Mouse (Mus musculus) embryonic facial prominence, embryonic 15.5 days (tissue): ENCODE measurements around the gene Adam15. TPM values are rescaled to one million over a fixed set of nuclear protein-coding genes. Genes with fewer than 3 reads are reported as not detected.

ENCODE experiments used
- ATAC-seq: fragments of 200-750 bp; cut with Nextera tagmentation; 2 replicates; pipeline ENCODE4 v1.8.0; 2017; ENCODE audit warnings: low read depth, moderate TSS enrichment; ENCODE audit not compliant: insufficient number of reproducible peaks, low FRiP score, low TSS enrichment
- H3K27ac ChIP-seq: fragments of 300-500 bp; sonication (generic); replicated peaks from 2 replicates; pipeline ENCODE4 v1.5.1; 2015; ENCODE audit warnings: mild to moderate bottlenecking, inconsistent platforms
- H3K27me3 ChIP-seq: fragments of 300-500 bp; sonication (generic); 2 replicates; pipeline ENCODE4 v1.6.1; 2015; ENCODE audit warnings: inconsistent platforms
- H3K36me3 ChIP-seq: fragments of 300-500 bp; sonication (generic); 2 replicates; pipeline ENCODE4 v1.6.1; 2015; ENCODE audit warnings: mild to moderate bottlenecking, inconsistent platforms
- H3K4me1 ChIP-seq: fragments of 300-500 bp; sonication (generic); 2 replicates; pipeline ENCODE4 v1.6.1; 2015; ENCODE audit warnings: inconsistent platforms
- H3K4me2 ChIP-seq: fragments of 300-500 bp; sonication (generic); replicated peaks from 2 replicates; pipeline ENCODE4 v1.6.1; 2015; ENCODE audit warnings: mild to moderate bottlenecking, inconsistent platforms
- H3K4me3 ChIP-seq: fragments of 300-500 bp; sonication (generic); replicated peaks from 2 replicates; pipeline ENCODE4 v1.5.1; 2015; ENCODE audit warnings: mild to moderate bottlenecking, inconsistent platforms
- H3K9ac ChIP-seq: fragments of 300-500 bp; sonication (generic); 2 replicates; pipeline ENCODE4 v1.6.1; 2015; ENCODE audit warnings: inconsistent platforms
- H3K9me3 ChIP-seq: fragments of 300-500 bp; sonication (generic); replicated peaks from 2 replicates; pipeline ENCODE4 v1.6.1; 2016; ENCODE audit warnings: inconsistent platforms
- WGBS: fragments of 180-500 bp; shearing (Covaris S2); methylation state at CpG from one replicate; pipeline ENCODE4 v1.1.7; 2015; 5-methylcytosine and 5-hydroxymethylcytosine counted together
- polyA plus RNA-seq: library from polyadenylated mRNA; unstranded; fragments of >200 nt; fragmentation: Nextera tagmentation; extraction: Ambion mirVana; gene quantifications from 2 replicates; pipeline ENCODE4 v1.2.1, GENCODE M21; 2015

Adam15 gene
- polyA plus RNA-seq, 1 experiment from 2014 or later, result 96.1 TPM

DNA sequence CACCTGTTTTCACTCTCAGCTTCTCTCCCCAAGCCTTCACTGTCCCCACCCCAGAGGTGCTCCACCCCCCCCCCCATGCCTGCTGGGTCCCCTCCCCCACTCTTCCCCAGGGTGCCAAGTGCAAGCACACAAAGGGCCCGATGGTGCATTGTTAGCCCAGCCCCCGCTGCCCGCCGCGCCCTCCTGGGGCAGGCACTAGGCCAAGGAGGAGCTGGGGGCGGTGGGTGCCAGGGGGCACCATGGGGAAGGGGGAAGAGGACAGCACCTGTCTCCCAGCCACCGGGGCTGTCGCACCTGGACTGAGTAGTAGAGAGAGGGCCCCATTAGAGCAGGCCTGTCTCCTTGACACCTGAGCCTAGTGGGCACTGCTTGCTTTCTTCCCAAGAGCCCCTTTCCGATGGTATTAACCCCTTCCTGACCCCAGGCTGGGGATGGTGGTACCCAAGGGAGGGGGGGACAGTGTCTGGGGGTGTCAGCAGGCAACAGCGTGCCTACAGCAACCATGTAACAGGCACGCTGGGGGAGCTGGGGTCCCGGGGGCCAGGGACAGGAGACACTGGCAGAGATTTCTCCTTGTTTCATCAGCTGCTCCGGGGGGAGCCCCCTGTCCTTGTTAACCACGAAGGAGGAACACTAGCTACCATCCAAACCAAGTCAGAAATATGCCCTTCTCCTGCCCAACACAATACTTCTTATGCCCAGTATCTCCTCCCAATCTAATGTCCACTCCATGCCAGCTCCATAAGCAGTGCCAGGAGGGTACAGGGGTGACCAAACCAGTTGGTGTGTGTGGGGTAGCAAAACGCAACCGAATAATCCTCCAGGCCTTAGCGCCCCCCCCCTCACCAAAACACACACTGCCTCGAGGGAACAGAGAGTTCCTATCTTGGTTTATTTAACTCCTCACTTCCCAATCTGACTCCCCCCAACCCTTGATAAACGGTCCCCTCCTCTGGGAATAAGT lies 41.2 kb upstream of the Adam15 start:
- ATAC-seq, result no peak
- Histone ChIP-seq H3K9ac (no peak overlapping the region; the same call in 1 of the 2 replicates), H3K4me2 (peak overlapping the region; percentile 98), H3K9me3 (no peaks in the 10 kb centered on the region), H3K36me3 (no peaks in the 10 kb centered on the region), H3K27ac (peak overlapping the region; percentile 85), H3K4me1 (peaks cover 85% of the 10 kb centered on the region), H3K27me3 (no peaks in the 10 kb centered on the region), H3K4me3 (peak overlapping the region; percentile 58)
- WGBS, result 11% methylated on average over 19 of the region's 19 CpGs

- Histone ChIP-seq H3K4me3 (peak overlapping the region; percentile 58), H3K4me2 (peak overlapping the region; percentile 98), H3K27ac (peak overlapping the region; percentile 44), H3K36me3 (no peaks in the 10 kb centered on the region), H3K9me3 (no peaks in the 10 kb centered on the region), H3K9ac (no peak overlapping the region), H3K27me3 (no peaks in the 10 kb centered on the region), H3K4me1 (peaks cover 85% of the 10 kb centered on the region)
- WGBS, result 40% methylated on average over 5 of the region's 5 CpGs
- no peak for ATAC-seq
Measured at GRCm38 (mm10) chr3:89390111-89390515, 40.3 kb upstream of the Adam15 start.

GRCm38 (mm10) chr3:89388901-89389740 lies 39.3 kb upstream of the Adam15 start:
- no peaks in the 10 kb centered on the region for H3K36me3 ChIP-seq
- peak overlapping the region; percentile 58; the same call in 1 of the 2 replicates for H3K27ac ChIP-seq
- H3K9me3 ChIP-seq, result no peaks in the 10 kb centered on the region
- H3K4me2 ChIP-seq, result no peak overlapping the region
- WGBS, result 52% methylated on average over 6 of the region's 6 CpGs
- no peaks in the 10 kb centered on the region for H3K27me3 ChIP-seq
- peaks cover 85% of the 10 kb centered on the region for H3K4me1 ChIP-seq
- no peak overlapping the region for H3K9ac ChIP-seq
- no peak overlapping the region for H3K4me3 ChIP-seq
- ATAC-seq, result no peak

DNA sequence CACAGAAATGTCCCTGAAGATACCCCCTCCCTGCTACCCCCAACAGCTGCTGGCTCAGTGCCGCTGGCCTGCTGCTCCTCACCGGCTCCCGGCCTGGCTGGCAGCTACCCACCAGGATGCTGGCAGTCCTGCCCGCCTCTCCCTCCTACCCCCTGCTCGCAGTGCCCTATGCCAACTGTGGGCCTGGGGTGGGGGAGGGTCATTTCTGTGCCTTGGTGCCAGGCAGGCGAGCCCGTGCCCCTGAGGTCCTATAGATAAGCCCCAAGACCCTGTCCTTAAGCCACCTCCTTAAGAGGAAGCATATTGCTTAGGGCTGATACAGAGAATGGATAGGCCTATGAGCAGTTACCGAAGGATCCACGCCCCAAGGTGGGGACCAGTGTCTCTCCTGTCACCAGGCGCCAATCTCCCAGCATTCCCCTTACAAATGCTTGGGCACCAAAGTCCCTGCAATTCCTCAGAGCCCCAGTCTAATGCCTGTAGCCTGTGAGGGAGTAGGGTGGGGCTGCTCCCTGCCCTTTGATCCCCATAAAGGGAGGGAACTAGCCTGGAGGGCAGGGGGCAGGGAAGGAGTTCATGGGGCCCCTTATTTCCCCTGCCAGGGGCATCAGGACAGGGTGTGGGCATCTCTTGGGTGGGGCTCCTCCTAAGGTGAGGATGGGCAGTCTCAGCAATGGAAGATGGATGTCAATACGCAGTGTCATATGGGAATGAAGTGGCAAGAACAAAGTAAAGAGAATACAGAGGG lies 38.5 kb upstream of the Adam15 start:
- Histone ChIP-seq H3K9ac (no peak overlapping the region), H3K27me3 (no peaks in the 10 kb centered on the region), H3K4me2 (peak overlapping the region; percentile 27), H3K9me3 (no peaks in the 10 kb centered on the region), H3K4me1 (peaks cover 81% of the 10 kb centered on the region), H3K36me3 (no peaks in the 10 kb centered on the region), H3K27ac (peak overlapping the region; percentile 58), H3K4me3 (no peak overlapping the region)
- no peak for ATAC-seq
- 58% methylated on average over 11 of the region's 11 CpGs for WGBS

- 55% methylated on average over 11 of the region's 11 CpGs for WGBS
Measured at GRCm38 (mm10) chr3:89387632-89388031, 37.8 kb upstream of the Adam15 start.

GRCm38 (mm10) chr3:89386438-89387420 lies 36.9 kb upstream of the Adam15 start:
- WGBS, result 38% methylated on average over 17 of the region's 17 CpGs
- H3K9ac ChIP-seq, result peak overlapping the region; percentile 3; the same call in 1 of the 2 replicates
- H3K4me1 ChIP-seq, result peaks cover 68% of the 10 kb centered on the region
- H3K4me3 ChIP-seq, result peak overlapping the region; percentile 19
- H3K27me3 ChIP-seq, result no peaks in the 10 kb centered on the region
- no peaks in the 10 kb centered on the region for H3K36me3 ChIP-seq
- H3K9me3 ChIP-seq, result no peaks in the 10 kb centered on the region
- no peak for ATAC-seq
- peak overlapping the region; percentile 27 for H3K4me2 ChIP-seq
- H3K27ac ChIP-seq, result peak overlapping the region; percentile 74; the same call in 1 of the 2 replicates

More at GRCm38 (mm10) chr3:89387632-89388031, 37.8 kb upstream of the Adam15 start:
- no peaks in the 10 kb centered on the region for H3K36me3 ChIP-seq
- peaks cover 77% of the 10 kb centered on the region for H3K4me1 ChIP-seq
- peak overlapping the region; percentile 19; the same call in 1 of the 2 replicates for H3K4me3 ChIP-seq
- no peak overlapping the region for H3K9ac ChIP-seq
- ATAC-seq, result 0 out of 2 replicates have a peak, but pooled peaks have one; percentile 2
- no peaks in the 10 kb centered on the region for H3K27me3 ChIP-seq
- H3K27ac ChIP-seq, result peak overlapping the region; percentile 58
- peak overlapping the region; percentile 27 for H3K4me2 ChIP-seq
- H3K9me3 ChIP-seq, result no peaks in the 10 kb centered on the region

DNA sequence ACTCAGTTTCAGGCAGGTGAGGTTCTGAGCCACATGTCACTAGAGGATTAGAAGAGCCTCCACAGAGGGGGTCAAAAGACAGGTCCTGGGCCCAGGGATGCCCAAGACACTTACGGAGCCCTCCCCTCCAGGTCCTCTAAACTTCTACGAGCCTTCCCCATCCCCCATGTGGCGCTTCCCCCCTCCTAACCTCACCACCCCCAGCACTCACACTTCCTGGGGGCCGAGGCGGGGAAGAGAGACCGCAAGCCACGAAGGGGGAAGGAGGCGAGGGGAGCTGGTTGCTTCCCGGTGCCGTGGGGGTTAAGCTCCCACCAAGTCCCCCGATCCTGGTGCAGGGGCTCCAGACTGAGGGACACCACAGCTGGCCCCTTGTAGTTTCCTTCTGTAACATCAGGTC lies 35.7 kb upstream of the Adam15 start:
- peaks cover 55% of the 10 kb centered on the region for H3K4me1 ChIP-seq
- peak overlapping the region; percentile 74 for H3K27ac ChIP-seq
- peak overlapping the region; percentile 27; the same call in 1 of the 2 replicates for H3K4me2 ChIP-seq
- H3K9ac ChIP-seq, result no peak overlapping the region
- H3K4me3 ChIP-seq, result 0 out of 2 replicates have a peak overlapping the region, but pooled peaks have one; percentile 4
- no peaks in the 10 kb centered on the region for H3K27me3 ChIP-seq
- WGBS, result 38% methylated on average over 11 of the region's 11 CpGs
- H3K9me3 ChIP-seq, result no peaks in the 10 kb centered on the region
- H3K36me3 ChIP-seq, result peaks cover 7% of the 10 kb centered on the region; the same call in 1 of the 2 replicates
- ATAC-seq, result no peak

DNA sequence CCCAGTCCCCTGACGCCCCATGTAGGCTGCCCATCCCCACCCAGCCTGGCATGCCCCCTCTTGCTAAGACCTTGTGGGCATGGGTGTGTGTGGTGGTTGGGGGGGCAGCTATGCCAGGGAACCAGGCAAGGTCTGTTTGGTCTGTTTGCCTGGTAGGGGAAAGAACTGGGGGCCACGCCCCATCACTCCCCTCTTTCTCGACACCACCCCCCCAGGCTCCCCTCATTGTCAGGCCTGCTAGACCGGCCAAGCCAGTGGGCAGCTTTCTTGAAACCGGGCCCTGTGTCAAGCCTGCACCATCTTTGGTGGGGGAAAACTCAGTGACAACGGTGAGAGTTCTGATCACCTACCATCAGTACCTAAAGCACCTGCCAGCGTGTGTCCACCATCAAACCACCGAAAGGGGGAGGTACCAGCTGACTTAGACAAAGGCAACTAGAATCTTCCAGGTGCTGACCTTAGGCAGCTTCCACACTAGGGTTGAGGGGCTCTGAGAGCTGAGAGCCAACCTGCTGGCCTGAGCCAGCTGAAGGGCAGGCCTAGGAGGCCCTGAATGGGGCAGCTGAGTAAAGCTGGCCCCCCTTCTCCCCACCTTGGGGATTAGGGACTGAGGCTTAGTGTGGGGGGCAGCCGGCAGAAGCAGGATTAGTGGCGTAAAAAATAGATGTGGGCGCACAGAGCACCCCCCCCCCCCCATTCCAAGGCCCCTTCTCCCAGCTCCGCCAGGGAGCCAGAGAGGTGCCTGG lies 34.7 kb upstream of the Adam15 start:
- Histone ChIP-seq H3K9ac (no peak overlapping the region), H3K36me3 (peaks cover 12% of the 10 kb centered on the region; the same call in 1 of the 2 replicates), H3K27me3 (no peaks in the 10 kb centered on the region), H3K9me3 (no peaks in the 10 kb centered on the region), H3K4me2 (peak overlapping the region; percentile 27; the same call in 1 of the 2 replicates), H3K27ac (peak overlapping the region; percentile 74), H3K4me1 (peaks cover 53% of the 10 kb centered on the region), H3K4me3 (no peak overlapping the region)
- WGBS, result 46% methylated on average over 11 of the region's 12 CpGs
- ATAC-seq, result no peak

- ATAC-seq, result no peak
- H3K4me1 ChIP-seq, result peaks cover 59% of the 10 kb centered on the region
- no peaks in the 10 kb centered on the region for H3K27me3 ChIP-seq
- H3K9ac ChIP-seq, result no peak overlapping the region
- WGBS, result 66% methylated on average over 5 of the region's 5 CpGs
- H3K4me3 ChIP-seq, result no peak overlapping the region
- H3K36me3 ChIP-seq, result peaks cover 12% of the 10 kb centered on the region; the same call in 1 of the 2 replicates
- H3K9me3 ChIP-seq, result no peaks in the 10 kb centered on the region
- peak overlapping the region; percentile 74 for H3K27ac ChIP-seq
- no peak overlapping the region for H3K4me2 ChIP-seq
Measured at GRCm38 (mm10) chr3:89383651-89384255, 34.0 kb upstream of the Adam15 start.
